Mouse (Mus musculus): ENCODE data around the gene Baz2b.
A peak's percentile ranks its signal among the peaks of the same experiment; 100 is the strongest.
"Not testable (repeated sequence)": the region's sequence is repeated elsewhere in the genome, so short reads cannot be mapped to it uniquely, and the experiment has no call there.

The Baz2b gene

GRCm38 (mm10) chr2:59881831-59882741 lies 327.6 kb downstream of the Baz2b start, which contains the start of gene Wdsub1:
TSS of gene Wdsub1 (minus strand) at chr2:59882591.
- DNase-seq (ENCODE audit: low read depth in 1 of 2, low spot score in 2 of 2) = peak; percentile 70 to 84

- DNase-seq (ENCODE audit: low read depth in 1 of 2, low spot score in 2 of 2) = no peak
These were observed 328.2 kb downstream of the Baz2b start for GRCm38 (mm10) chr2:59881404-59881803.

- DNase-seq (ENCODE audit: low read depth in 1 of 2, low spot score in 2 of 2) = no peak
These were observed 331.4 kb downstream of the Baz2b start for GRCm38 (mm10) chr2:59878221-59878620.

- DNase-seq (ENCODE audit: low read depth in 1 of 2, low spot score in 2 of 2) = no peak
These were observed 332.3 kb downstream of the Baz2b start for GRCm38 (mm10) chr2:59877335-59877734.

GRCm38 (mm10) chr2:59876482-59876881 lies 333.2 kb downstream of the Baz2b start:
- no peak for DNase-seq (ENCODE audit: low read depth in 1 of 2, low spot score in 2 of 2)

GRCm38 (mm10) chr2:59870526-59870925 lies 339.1 kb downstream of the Baz2b start:
- DNase-seq (ENCODE audit: low read depth in 1 of 2, low spot score in 2 of 2) = no peak

- no peak for DNase-seq (ENCODE audit: low read depth in 1 of 2, low spot score in 2 of 2)
These were observed 347.0 kb downstream of the Baz2b start for GRCm38 (mm10) chr2:59862618-59863017.

- DNase-seq (ENCODE audit: low read depth in 1 of 2, low spot score in 2 of 2) = no peak
These were observed 355.3 kb downstream of the Baz2b start for GRCm38 (mm10) chr2:59854363-59854762.

GRCm38 (mm10) chr2:59853543-59853942 lies 356.1 kb downstream of the Baz2b start:
- no peak for DNase-seq (ENCODE audit: low read depth in 1 of 2, low spot score in 2 of 2)

GRCm38 (mm10) chr2:59852916-59853315 lies 356.7 kb downstream of the Baz2b start:
- no peak for DNase-seq (ENCODE audit: low read depth in 1 of 2, low spot score in 2 of 2)

- DNase-seq (ENCODE audit: low read depth in 1 of 2, low spot score in 2 of 2) = not testable (repeated sequence)
These were observed 357.8 kb downstream of the Baz2b start for GRCm38 (mm10) chr2:59851885-59852284.
